Mouse (Mus musculus): ENCODE measurements around the gene Shb.

- TF ChIP-seq CTCF (IDR thresholded peaks at IDR 0.05; ENCODE audit: low read depth), result no peak
- TF ChIP-seq EP300 (IDR thresholded peaks at IDR 0.05; ENCODE audit: low read depth), result no peak
These were observed 42.4 kb upstream of the Shb start for GRCm38 (mm10) chr4:45574614-45575169.

Data from heart, postnatal 0 days (tissue).